Mouse (Mus musculus): ENCODE results near the gene Nat8f2. TPM values are rescaled to one million over a fixed set of nuclear protein-coding genes. Genes with fewer than 3 reads are reported as not detected.
"Not testable (repeated sequence)": the region's sequence is repeated elsewhere in the genome, so short reads cannot be mapped to it uniquely, and the experiment has no call there.

The Nat8f2 gene
- total RNA-seq, 2 experiments from 2014 or later: 1.9 to 2.3 TPM

- DNase-seq: no peak
Observed at GRCm38 (mm10) chr6:85863840-85864239, 5.1 kb downstream of the Nat8f2 start.

- no peak for DNase-seq
Observed at GRCm38 (mm10) chr6:85863136-85863535, 5.8 kb downstream of the Nat8f2 start.

GRCm38 (mm10) chr6:85862565-85862964 lies 6.4 kb downstream of the Nat8f2 start:
- peak; percentile 81 to 85 for DNase-seq

GRCm38 (mm10) chr6:85861247-85861646 lies 7.7 kb downstream of the Nat8f2 start:
- DNase-seq: no peak

- peak; percentile 91 to 95 for DNase-seq
Observed at GRCm38 (mm10) chr6:85856194-85856678, 12.7 kb downstream of the Nat8f2 start.

- peak; percentile 16 to 36 for DNase-seq
Observed at GRCm38 (mm10) chr6:85853481-85853880, 15.5 kb downstream of the Nat8f2 start.

- DNase-seq: no peak
Observed at GRCm38 (mm10) chr6:85851062-85851773, 17.7 kb downstream of the Nat8f2 start.

GRCm38 (mm10) chr6:85849240-85849639 lies 19.7 kb downstream of the Nat8f2 start:
- peak; percentile 28 to 46 for DNase-seq

GRCm38 (mm10) chr6:85848140-85848539 lies 20.8 kb downstream of the Nat8f2 start:
- DNase-seq: no peak

- DNase-seq: no peak
Observed at GRCm38 (mm10) chr6:85846921-85847320, 22.0 kb downstream of the Nat8f2 start.

- DNase-seq: not testable (repeated sequence)
Observed at GRCm38 (mm10) chr6:85843677-85844458, 25.1 kb downstream of the Nat8f2 start.

- no peak for DNase-seq
Observed at GRCm38 (mm10) chr6:85839982-85840381, 29.0 kb downstream of the Nat8f2 start.

GRCm38 (mm10) chr6:85838674-85839073 lies 30.3 kb downstream of the Nat8f2 start:
- no peak for DNase-seq

GRCm38 (mm10) chr6:85837307-85837706 lies 31.7 kb downstream of the Nat8f2 start:
- peak; percentile 82 to 83 for DNase-seq

- DNase-seq: peak; percentile 86 to 89
Observed at GRCm38 (mm10) chr6:85836827-85837226, 32.1 kb downstream of the Nat8f2 start.

- not testable (repeated sequence) for DNase-seq
Observed at GRCm38 (mm10) chr6:85836098-85836497, 32.9 kb downstream of the Nat8f2 start.

GRCm38 (mm10) chr6:85835104-85835503 lies 33.9 kb downstream of the Nat8f2 start:
- not testable (repeated sequence) for DNase-seq

GRCm38 (mm10) chr6:85834504-85835100 lies 34.4 kb downstream of the Nat8f2 start:
- not testable (repeated sequence) for DNase-seq

- DNase-seq: no peak
Observed at GRCm38 (mm10) chr6:85831796-85832321, 37.1 kb downstream of the Nat8f2 start, which contains the start of gene Nat8. TSS of gene Nat8 (minus strand) at chr6:85832082.

GRCm38 (mm10) chr6:85829462-85829861 lies 39.5 kb downstream of the Nat8f2 start:
- DNase-seq: no peak

GRCm38 (mm10) chr6:85825886-85826285 lies 43.1 kb downstream of the Nat8f2 start:
- DNase-seq: no peak

GRCm38 (mm10) chr6:85823382-85824090 lies 45.4 kb downstream of the Nat8f2 start:
- no peak for DNase-seq

All from adrenal gland, postnatal 36 days (tissue).